Mouse (Mus musculus) testis, adult 2 months (tissue): ENCODE measurements at regions not wholly inside any gene's neighbourhood (a gene's known extent, or its start where the extent isn't known, plus 50 kb on each side); places are given as distances from the start of the nearest gene placed in this dataset.

Source experiments
- H3K27ac ChIP-seq: fragments of 200-500 bp; 2 replicates; pipeline ENCODE4 v1.5.1; 2012; ENCODE audit warnings: low read depth, low read length; ENCODE audit not compliant: control insufficient read depth, insufficient read depth
- H3K27me3 ChIP-seq: fragments of 200-500 bp; 2 replicates; pipeline ENCODE4 v1.6.1; 2012; ENCODE audit warnings: mild to moderate bottlenecking, low read length, moderate library complexity; ENCODE audit not compliant: control insufficient read depth, insufficient read depth
- H3K36me3 ChIP-seq: fragments of 200-500 bp; 2 replicates; pipeline ENCODE4 v1.6.1; 2012; ENCODE audit warnings: mild to moderate bottlenecking, low read length; ENCODE audit not compliant: control insufficient read depth, insufficient read depth
- H3K4me1 ChIP-seq: fragments of 200-500 bp; 2 replicates; pipeline ENCODE4 v1.6.1; 2012; ENCODE audit warnings: low read length; ENCODE audit not compliant: control insufficient read depth, insufficient read depth
- H3K4me3 ChIP-seq: fragments of 200-500 bp; 2 replicates; pipeline ENCODE4 v1.5.1; 2012; ENCODE audit warnings: low read depth, mild to moderate bottlenecking, low read length, moderate library complexity, mixed read lengths; ENCODE audit not compliant: control insufficient read depth
- CTCF ChIP-seq: fragments of 200-500 bp; IDR thresholded peaks from 2 replicates; pipeline ENCODE4 v1.5.1; 2012; ENCODE audit warnings: low read depth, mild to moderate bottlenecking, inconsistent platforms, low read length, moderate library complexity; ENCODE audit not compliant: control insufficient read depth, insufficient read depth, insufficient replicate concordance
- POLR2A ChIP-seq: fragments of 200-500 bp; IDR thresholded peaks from 2 replicates; pipeline ENCODE4 v1.6.1; 2012; ENCODE audit warnings: low read depth, mild to moderate bottlenecking, inconsistent platforms, low read length, moderate library complexity; ENCODE audit not compliant: control insufficient read depth

DNA sequence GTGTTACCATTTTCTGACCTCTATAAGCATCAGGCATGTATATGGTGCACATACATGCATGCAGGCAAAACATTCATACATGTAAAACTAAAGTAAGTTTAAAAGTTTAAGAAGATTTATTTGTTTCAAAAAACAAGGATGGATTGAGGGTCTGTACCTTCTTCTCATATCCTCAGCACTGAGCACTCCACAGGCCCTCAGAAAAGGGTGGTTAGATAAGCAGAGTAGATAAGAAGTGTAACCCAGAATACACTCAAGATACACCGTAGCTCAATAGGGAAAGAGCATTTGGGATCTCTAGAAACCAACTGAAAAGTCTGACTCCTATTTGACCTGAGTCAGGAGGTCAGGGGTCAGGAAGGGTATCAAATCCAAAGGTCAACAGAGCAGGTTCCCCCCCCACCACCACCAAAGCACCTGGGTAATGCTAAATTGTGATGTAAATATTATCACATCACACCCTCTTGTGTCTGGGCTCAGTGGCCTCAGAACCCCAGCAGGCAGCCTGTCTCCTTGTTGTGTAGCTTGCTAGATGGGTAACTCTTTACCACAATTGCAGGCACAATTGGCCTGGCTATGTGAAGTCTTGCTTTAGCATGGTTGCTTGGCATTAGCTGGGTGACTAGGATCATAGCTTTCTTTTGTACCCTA lies 72.8 kb upstream of the Zfp366 start:
- TF ChIP-seq POLR2A (peak; percentile 41; the same call in 1 of the 2 replicates), CTCF (no peak)
- Histone ChIP-seq H3K27ac (no peak overlapping the region), H3K4me1 (no peaks in the 10 kb centered on the region), H3K4me3 (no peak overlapping the region), H3K36me3 (no peaks in the 10 kb centered on the region), H3K27me3 (no peaks in the 10 kb centered on the region)

DNA sequence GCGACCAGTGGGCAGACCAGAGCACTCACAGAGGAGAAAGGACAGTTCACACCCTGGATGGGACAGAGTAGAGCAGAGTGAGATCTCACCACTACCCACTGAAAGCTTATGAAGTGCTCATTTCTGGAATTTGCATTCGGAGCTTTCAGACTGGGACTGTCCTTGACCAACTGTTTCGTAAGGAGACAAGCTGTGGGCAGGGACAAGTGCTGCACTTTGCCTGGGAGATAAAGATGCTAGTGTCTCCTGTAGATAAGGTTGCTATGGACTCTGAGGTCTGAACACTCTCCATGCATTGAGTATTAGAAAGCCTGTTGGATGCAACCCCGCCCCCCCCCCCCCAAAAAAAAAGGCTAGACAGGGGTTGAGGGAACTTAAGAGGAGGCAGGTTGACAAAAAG lies 76.6 kb upstream of the Zfp366 start:
- no peaks in the 10 kb centered on the region for H3K4me1 ChIP-seq
- H3K36me3 ChIP-seq = no peaks in the 10 kb centered on the region
- TF ChIP-seq CTCF (no peak), POLR2A (no peak)
- no peaks in the 10 kb centered on the region for H3K27me3 ChIP-seq
- H3K4me3 ChIP-seq = no peak overlapping the region
- no peak overlapping the region for H3K27ac ChIP-seq

DNA sequence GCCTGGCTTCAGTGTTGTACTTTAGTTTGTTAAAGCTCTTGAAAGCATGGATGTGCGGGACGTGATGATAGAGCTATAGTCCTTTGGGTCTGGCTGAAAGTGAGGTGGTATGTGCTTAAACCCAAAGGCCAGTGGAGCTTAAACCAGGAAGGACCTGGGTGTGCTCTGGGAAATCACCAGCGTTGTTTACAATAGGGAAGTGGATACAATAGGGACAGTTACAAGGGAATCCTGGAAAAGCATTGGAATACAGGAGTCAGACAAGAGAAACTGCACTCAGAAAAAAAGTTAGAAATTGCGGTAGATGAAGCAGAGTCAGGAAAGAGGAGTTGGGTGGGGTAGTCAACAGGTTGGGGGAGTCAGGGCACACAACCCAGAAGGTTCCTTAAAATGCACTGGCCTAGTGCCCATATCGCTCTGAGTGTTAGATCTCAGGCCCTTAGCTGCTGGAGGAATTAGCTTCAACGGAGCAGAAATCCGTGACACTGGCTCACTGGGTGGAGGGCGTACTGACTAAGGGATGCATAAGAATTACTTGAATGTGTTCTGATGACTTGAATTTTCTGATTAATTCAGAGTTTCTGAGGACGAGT lies 82.4 kb upstream of the Zfp366 start:
- Histone ChIP-seq H3K4me1 (peaks cover 6% of the 10 kb centered on the region), H3K27ac (no peak overlapping the region), H3K27me3 (no peaks in the 10 kb centered on the region), H3K36me3 (no peaks in the 10 kb centered on the region), H3K4me3 (no peak overlapping the region)
- no peak for TF ChIP-seq CTCF
- TF ChIP-seq POLR2A = no peak

DNA sequence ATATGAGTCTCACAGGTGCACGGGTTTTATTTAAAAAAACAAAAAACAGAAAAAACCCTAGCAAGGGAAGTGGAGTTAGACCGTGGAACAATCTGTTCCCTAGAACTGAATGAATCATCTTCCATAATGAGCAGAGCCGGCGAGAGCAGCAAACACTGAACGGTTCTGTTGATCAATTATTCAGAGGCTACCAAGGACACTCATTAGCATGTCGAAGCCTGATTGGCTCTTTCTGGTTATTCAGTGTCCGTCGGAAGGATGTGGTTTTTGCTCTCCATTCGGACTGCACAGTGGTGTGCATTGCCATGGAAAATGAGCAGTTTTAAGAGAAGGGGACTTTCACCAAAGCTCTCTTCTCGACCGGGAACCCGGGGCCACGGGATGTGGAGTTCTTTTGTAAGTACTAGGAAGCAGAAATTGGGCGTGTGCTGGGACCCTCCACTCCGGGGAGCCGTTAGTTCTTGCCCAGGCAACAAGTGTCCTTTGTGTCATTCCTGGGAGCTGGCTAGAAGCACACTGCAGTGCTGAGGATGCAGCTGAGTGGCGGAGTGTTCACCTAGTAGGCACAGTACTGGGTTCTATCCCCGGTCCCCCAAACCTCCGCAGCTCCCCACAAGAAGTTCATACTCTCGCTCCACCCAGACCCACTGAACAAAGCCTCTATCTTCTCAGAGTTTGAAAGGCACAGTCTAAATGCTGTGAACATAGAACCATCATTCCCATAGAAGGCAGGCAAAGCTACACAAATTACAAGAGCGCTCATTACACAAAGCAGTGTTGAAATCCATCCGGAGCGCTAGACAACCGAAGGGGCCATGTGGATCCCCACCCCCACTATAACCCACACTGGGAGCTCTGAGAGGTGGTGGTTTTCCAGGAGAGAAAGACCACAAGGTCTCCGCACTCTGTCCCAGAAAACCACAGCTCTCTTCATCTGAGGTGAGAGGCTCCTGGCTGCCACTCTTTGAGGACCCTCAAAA lies 83.9 kb upstream of the Zfp366 start:
- TF ChIP-seq CTCF (no peak), POLR2A (0 out of 2 replicates have a peak, but pooled peaks have one; percentile 17)
- peak overlapping the region; percentile 46 for H3K4me3 ChIP-seq
- H3K4me1 ChIP-seq = peaks cover 6% of the 10 kb centered on the region
- no peaks in the 10 kb centered on the region for H3K27me3 ChIP-seq
- no peaks in the 10 kb centered on the region for H3K36me3 ChIP-seq
- peak overlapping the region; percentile 62; the same call in 1 of the 2 replicates for H3K27ac ChIP-seq

GRCm38 (mm10) chr13:99099794-99100429 lies 84.7 kb upstream of the Zfp366 start:
- H3K4me1 ChIP-seq = peaks cover 6% of the 10 kb centered on the region
- TF ChIP-seq CTCF = no peak
- no peak for TF ChIP-seq POLR2A
- no peak overlapping the region for H3K27ac ChIP-seq
- no peak overlapping the region for H3K4me3 ChIP-seq
- H3K27me3 ChIP-seq = no peaks in the 10 kb centered on the region
- no peaks in the 10 kb centered on the region for H3K36me3 ChIP-seq

DNA sequence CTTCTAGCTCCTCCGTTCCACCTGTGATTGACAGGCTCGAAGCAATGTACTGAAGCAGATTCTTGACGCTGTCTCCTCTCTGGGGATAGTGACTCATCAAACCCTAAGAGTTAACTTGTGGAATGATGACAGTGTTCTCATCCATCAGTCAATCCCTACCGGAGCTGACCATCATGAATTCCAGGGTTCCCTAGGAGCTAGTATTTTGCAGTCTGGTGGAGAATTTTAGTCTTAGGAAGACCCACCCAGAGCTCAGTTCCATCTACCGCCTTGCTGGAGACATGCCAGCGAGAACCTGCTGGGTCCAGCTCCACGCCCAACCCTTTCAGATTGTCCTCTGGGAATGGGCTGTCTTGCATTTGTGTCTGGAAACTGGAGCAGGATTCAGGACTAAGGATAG lies 85.4 kb upstream of the Zfp366 start:
- Histone ChIP-seq H3K4me3 (no peak overlapping the region), H3K27ac (no peak overlapping the region), H3K27me3 (no peaks in the 10 kb centered on the region), H3K36me3 (no peaks in the 10 kb centered on the region), H3K4me1 (peaks cover 6% of the 10 kb centered on the region)
- TF ChIP-seq CTCF (no peak), POLR2A (no peak)
